Mouse (Mus musculus) inflammation-experienced regulatory T-cells, adult 6 months (primary cell): ENCODE results near the gene Bptf. TPM values are rescaled to one million over a fixed set of nuclear protein-coding genes. Genes with fewer than 3 reads are reported as not detected.
A peak's percentile ranks its signal among the peaks of the same experiment; 100 is the strongest.
"Not testable (repeated sequence)": the region's sequence is repeated elsewhere in the genome, so short reads cannot be mapped to it uniquely, and the experiment has no call there.

Source experiments
- ATAC-seq: one replicate; pipeline ENCODE4 v1.8.0; 2017
- polyA plus RNA-seq, 3 experiments: library from polyadenylated mRNA; unstranded; fragments of 100-300 nt; shearing (Covaris generic); gene quantifications; one replicate each; pipeline ENCODE4 v1.2.1; 2017

Gene Bptf
- polyA plus RNA-seq, 3 experiments from 2014 or later, result 44.7 to 85.4 (median 83.8) TPM

DNA sequence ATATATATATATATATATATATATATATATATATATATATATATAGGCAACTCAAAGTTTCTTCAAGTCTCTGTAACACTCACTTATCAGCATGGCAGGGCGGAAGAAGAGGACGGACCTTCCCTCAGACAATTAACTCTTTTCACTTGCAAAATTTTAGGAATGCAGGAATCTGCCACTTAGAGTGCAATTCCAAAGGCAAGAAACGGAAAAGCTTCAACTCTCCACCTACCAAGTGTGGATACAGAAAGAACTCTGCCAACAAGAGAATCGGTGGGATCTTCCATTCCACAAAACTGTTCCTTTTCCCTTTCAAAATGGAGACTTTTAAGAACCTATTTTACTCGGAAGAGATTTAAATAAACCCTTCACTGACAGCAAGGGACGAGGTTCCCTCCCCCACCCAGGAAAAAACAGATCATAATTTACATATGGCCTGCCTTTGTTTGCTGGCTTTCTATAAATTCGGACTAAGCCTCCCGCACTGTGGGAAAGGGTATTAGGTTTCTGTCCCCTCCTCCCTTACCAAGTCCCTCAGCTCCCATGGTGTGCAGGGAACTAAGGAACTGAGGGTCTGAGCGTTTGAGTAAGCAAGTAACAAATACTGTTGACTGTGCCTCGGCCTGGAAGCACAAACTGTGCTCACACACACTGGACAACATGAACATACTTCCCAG is 17.9 kb downstream of the Bptf start:
- no peak for ATAC-seq

DNA sequence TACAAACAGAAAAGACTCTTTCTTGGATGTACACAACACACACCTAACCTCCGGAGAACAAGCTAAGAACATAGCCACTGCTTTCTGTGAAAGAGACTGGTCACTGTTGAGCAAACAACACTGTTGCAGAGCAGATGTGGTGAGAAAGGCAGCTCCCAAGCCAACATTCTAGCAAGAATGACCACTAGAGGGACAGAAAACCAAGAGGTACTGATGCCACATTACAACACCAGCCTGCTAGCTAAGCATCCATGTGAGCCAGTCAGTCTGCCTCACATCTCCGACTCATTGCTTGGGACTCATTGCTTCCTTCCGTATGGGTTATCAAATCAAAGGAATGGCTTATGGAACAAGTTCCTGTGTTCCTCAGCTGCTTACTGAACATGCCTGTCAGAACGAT is 18.8 kb downstream of the Bptf start:
- ATAC-seq, result no peak

DNA sequence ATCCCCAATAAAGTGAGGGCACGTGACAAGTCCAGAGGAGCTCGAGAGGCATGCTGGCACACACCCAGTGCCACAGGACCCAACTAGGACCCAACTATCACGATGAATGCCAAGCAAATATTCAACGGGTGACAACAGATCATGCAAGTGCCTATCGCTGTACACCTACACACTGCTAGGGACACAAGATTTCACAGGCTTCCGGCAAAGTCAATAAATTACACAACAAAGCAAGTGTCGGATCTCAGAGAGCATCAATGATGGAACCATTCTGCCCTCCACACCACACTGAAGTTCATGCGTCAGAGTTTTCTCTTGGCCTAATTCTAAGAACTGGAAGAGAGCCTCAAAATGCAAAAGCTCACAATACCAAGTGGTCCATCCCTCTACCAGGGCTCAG is 22.3 kb downstream of the Bptf start:
- no peak for ATAC-seq

DNA sequence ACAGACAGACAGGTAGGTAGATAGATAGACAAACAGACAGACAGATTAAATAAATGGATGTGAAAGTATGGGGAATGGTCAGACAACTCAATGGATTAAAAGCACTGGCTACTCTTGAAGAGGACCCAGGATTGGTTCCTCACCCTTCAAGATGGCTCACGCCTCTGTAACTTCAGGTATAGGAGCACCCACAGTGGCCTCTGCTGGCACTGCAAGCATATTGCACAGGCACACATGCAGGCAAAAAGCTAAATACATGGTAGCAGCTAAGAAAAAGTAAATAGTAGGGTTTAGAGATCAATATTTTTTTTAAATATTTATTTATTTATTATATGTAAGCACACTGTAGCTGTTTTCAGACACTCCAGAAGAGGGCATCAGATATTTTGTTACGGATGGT is 23.0 kb downstream of the Bptf start:
- ATAC-seq, result no peak

DNA sequence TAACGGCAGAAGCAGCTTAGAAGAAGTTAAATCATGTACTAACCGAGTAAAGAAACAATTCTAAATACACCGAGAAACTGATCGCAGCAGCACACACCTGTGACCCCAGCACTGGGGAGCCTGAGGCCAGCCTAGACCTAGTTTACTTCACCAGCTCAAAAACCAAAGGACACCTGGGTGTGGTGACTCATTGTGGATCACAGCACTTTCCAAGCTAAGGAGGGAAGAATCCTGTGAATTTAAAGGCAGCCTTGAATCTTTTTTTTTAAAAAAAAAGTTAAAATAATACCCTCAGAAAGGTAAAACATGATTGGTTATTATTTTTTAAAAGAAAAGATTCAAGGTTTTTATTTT is 24.2 kb downstream of the Bptf start:
- ATAC-seq, result no peak

DNA sequence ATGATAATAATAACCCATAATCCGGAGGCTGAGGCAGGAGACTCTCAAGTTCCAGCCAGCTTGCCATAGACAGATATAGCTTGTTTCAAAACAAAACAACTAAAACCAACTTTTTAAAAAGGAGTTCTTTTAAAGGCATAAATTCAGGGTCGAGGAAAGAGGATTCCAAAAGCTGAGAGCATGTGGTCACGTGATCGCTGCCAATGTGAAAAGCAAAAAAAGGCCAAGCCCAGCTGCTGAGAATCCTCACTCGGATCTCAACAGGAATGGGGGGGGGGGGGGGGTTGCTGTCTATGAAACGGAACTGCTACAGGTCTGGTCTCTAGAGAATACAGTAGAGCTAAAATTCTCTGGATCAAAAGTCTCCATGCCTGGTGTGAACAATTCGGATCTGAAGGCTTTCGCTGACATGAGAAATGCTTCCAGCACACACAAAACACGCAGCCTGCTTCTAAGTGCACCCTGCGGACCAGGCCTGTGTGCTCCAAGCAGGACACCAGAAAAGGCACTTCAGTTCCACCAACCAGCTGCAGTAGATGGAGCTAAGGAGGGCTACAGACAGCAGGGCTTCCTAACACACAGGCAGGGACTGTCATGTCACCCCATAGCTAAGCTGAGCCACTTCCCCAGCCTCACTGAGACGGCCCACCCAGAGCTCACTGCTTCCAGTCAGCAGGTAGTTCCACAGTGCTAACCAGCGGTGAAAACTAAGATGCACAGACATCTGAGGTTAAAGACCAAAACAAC is 24.8 kb downstream of the Bptf start:
- no peak for ATAC-seq

DNA sequence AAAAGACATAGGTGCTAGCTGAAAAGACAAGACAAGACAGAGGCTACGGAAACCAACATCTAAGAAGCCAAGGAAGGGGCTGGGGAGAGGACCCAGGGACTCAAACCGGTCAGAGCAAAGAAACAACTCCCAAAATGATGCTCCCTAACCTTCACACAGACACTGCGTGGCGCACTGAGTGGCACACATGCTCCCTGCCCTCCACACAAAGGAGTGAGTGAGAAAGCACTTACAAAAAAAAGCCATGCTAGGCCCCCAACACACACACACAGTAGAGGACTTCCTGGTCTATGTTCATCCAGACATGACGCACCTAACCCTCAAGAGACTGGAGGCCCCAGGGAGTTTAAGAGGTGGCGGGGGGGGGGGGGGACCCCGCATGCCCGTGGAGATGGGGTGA is 25.5 kb downstream of the Bptf start:
- ATAC-seq, result no peak

DNA sequence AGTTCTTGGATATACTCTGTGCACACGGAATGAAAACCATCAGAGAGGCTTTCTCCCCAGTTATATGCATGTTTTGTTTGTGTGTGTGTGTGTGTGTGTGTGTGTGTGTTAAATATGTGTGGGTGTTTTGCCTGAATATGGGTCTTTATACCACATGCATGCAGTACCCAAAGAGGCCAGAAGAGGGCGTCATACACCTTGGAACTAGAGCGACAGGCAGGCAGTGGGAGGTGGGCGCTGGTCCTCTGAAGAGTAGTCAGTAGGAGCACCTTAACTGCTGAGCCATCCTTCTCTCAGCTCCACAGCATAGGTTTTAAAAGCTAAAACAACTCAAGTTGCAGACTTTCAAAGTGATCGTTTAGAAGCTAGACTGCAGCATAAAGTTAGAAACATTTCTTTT is 26.7 kb downstream of the Bptf start:
- ATAC-seq, result no peak

DNA sequence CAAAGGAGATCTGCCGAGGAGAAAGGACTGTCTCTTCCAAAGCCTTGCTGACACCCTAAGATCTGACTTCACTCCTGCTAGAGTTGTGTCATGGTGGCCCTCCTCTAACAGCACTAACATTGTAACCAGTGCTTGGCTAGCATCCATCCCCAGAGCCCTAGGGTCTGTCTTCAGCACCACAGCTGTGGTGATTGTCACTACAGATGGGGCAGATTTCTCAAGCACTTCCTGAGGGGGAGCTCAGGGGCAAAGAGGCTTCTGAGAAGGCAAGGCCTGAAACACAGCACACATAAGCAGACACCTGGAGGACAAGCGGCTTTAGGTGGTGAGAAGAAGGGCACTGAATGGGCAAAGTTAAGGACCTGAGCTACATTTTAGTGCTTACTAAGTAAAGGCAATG is 28.2 kb downstream of the Bptf start:
- ATAC-seq, result no peak

DNA sequence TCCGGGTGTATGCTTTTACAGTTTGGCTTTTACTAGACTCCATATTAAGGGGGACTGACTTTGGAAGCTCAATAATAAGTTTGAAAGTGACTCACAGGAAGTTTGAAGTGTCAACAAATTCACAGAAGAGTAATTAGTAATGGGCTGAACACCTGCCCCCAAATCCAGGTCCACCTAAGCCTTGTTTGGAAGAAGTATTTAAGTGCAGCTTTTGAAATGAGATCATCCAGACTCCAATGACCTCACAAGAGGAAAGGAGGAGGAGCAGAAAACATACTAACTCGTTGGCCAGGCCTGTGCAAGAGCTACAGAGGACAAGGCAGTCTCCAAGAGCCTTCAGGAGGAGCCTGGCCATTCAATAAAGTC is 28.7 kb downstream of the Bptf start:
- ATAC-seq, result peak; percentile 11

DNA sequence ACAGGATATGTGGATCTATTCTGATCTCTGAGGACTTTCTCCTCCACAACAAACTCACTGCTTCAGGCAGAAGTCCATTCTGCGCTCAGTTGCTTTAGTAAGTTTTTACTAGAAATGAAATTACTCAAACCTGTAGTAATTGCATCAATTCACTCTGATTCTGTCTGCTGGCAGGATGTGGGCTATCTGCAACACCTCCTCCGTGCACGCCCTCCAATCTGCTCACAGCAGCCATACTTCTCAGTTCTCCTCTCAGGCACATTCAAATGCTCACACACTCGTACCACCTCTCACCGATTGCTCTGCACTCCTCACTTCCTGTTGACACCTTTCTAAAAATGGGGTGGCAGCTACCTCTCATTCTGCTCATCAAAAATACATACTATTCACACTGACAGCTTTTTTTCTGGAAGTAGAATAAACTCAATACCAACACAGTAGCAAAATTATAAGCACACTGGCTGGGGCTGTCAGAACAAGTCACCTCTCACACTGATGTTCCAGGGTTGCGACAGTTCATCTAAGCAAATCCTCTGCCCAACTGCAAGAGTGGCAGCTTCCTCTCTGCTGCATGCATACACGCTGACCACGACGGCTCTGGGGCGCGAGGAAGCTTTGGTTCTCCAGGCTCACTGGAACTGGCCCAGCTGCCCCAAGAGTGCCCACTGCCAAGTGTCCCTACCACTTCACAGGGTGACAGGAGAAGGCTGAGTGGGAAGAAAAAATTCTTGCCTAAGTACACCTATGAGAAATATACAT is 29.3 kb downstream of the Bptf start:
- ATAC-seq, result peak; percentile 98

DNA sequence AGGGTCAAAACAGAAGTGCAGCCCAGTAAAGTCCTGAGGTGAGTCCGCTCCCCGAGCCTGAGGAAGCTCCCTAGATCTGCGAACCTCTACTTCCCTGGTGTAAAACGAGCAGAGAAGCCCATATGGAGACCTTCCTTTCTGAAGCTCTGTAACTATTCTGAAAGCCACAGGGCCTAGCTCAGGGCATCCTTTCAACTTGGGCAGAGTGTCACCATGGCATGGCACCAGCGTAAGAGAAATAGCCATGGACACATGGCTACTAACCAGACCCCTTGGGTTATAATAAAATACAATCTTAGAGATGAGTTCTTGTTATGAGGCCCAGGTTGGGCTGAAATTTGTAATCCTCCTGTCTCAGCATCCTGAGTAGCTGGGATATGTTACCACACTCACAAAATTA is 35.0 kb downstream of the Bptf start:
- no peak for ATAC-seq

DNA sequence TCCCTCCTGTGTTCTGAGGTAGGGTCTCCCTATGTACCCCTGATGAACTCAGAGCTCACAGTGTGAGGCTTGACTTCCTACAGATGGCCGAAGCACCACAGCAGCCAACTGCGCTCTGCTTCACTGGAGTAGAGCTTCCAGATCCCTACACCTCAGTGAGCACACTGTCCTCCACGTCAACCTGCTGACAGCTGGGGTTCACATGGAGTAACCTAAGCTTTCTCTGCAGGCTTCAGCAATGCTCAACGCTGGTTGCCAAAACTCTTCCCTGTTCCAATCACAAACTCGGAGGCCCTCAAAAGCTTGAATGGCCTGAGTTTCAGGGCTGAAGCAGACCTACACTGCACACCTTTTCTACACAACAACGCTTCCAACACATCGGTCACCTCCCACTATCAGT is 38.1 kb downstream of the Bptf start:
- ATAC-seq, result no peak

DNA sequence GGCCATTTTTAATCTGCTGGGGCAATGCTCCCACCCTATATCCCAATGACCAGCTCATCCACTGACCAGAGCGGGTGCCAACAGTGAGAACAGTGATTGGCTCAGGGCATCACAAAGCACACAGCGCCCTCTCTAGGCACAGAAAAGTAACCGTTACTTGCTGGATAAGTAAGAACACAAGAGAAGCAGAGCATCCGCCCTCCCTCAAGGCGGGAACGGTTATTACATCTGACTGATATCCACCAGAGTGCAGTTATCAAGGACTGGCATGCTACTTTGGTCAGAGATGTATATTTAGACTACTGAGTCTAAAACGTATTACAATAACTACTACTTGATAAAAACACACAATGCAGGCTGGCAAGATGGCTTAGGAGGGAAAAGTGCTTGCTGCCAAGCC is 39.3 kb downstream of the Bptf start:
- ATAC-seq, result no peak

DNA sequence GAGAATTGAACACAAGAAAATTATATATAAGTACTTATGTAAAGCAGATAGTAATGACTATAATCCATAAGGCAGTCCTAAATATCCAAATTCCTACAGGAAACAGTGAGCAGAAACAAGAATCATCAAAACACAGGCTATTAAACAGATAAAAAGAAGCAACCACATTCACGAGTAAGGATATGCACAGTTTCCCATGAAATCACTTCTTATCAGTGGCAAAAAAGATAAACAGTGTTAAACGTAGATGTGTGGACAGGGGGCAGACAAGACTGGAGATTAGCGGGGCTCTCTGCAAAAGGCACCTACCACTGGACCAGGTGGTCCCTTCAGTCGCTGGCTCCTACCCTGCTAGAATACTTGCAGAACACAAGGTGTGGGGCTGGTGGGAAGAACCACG is 46.1 kb downstream of the Bptf start:
- ATAC-seq, result no peak

DNA sequence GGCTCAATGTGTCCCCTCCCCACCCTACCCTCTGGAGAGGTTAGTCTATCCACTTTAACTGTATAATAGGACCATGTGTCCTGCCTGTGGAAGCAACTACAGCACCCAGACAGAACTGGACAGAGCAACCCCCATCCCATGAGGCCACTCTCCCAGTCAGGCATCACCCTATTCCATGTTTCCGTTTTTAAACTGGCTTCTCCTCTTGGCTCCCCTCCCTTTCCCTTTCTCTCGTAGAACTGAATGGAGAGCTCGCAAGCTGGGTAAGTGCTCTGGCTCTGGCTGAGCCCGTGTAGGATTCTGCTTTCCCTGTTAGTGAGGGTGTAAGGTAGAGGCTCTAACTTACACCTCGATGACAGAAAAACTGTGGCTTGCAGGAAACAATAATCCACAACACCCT is 48.4 kb downstream of the Bptf start:
- no peak for ATAC-seq

DNA sequence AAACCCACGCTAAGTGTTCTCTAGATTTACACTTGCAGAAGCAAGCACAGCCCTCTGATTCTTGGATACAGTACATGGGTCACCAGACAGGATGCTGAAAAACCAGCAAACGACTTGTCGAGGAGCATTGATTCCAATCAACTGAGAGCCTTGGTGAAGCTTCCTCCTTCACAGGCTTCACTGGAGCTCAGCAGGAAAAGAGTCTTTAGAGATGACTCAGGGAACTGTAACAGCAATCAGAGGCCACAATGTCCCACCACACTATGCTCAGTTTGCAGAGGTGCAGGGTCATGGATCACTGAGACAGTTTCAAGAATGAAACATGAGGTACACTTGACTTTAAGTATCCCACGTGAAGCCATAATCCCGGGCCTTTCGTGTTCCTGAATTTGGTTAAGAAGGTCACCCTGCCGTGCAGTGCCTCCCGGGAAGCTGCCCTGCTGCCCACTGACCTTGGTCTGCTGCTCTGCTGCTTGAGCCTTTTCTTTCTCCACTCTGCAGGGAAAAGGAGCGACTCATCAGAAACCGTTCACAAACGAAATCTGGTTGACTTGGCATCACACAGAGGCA is 66.6 kb downstream of the Bptf start:
- no peak for ATAC-seq

DNA sequence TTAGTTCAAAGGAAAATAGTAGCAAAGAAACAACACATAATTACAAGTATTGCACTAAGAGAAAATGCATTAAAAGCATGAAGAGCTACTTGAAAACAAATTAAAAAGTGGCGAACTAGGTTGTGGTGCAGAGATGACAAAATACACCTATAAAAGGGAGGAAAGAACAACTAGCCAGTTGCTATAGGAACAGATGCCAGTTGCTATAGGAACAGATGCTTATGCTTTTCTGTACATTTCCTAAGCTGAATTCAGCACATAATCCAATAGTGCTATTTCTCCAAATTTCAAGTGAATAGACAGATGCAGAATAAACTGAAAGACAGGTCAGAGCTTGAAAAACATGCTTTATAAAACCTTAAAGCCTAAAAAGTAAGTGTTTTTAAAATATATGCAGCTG is 67.3 kb downstream of the Bptf start:
- no peak for ATAC-seq

DNA sequence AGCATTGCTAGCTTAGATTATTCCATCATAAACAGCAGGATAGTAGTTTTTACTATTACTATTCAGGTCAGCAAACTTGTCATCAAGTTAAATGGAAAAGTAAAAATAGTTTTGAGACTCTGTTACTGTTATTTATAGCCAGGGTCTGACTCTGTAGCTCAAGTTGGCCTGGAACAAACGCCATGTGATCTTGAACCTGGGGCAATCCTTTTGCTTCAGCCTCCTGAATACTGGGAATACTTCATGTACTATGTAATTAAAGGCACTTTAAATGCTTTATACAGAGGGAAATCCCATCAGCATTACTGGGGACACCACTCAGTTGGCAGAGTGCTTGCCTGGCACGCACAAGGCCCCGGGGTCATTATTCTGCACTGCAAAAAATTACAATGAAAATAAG is 68.9 kb downstream of the Bptf start:
- ATAC-seq, result no peak

DNA sequence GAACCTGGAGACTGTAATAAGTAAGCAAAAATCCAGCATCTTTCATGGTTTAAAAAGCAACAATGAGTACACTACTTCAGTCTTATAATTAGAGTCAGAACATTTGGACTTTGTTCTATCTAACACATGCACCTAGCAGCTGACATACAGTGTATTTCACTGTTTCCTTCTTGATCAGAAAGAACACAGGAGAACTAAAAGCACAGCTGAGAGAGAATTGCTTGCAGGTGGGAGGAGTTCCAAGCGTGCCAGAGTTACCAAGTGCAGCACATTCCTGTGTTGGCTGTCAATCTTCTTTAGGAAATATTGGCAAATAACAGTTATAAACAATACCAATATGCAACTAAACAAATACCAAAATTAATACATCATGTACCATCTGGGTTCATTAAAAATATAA is 71.0 kb downstream of the Bptf start:
- no peak for ATAC-seq

DNA sequence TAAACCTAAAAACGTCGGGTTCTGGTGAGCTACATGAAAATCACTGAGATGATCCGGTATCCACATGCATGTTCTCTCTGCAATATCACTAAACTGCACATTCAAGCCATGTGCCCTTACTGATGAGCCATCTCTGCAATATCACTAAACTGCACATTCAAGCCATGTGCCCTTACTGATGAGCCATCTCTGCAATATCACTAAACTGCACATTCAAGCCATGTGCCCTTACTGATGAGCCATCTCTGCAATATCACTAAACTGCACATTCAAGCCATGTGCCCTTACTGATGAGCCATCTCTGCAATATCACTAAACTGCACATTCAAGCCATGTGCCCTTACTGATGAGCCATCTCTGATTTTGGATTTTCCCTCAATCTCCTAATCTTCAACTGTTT is 72.3 kb downstream of the Bptf start:
- ATAC-seq, result not testable (repeated sequence)

DNA sequence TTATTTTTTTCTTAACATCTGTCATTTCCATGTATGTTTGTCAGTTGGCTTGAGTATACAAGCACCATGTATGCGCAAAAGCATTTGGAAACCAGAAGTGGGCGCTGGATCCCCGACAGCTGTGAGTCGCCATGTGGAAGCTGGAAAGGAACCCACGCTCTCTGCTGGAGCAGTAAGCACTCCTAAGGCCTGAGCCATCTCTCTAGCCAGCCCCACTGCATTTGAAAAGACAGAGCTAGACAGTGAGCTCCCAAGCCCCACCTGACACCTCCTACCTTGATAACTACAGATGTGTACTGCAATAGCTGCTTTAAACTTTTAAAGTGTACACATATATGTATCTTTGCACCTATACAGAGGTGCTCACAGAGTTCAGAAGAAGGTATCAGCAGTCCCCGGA is 74.5 kb downstream of the Bptf start:
- no peak for ATAC-seq

DNA sequence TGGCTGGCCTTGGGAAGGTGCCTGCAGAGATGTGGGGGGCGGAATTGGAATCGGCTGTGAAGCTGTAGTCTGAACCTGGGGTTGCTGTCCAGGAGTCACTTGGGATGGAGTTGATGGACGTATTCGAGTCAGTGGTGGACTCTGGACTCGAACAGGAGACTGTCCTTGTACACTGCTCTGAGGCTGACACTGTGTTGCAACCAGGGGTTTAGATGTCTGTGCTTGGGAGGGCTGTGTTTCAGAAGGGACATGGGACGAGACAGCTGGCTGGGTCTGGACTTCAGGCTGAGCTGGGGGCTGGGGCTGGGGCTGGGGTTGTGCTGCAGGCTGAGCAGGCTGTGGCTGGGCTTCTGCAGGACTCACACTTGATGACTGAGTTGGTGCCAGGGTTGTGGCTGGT is 77.1 kb downstream of the Bptf start:
- no peak for ATAC-seq
